Mouse (Mus musculus) lung, postnatal 36 days (tissue): Measurements from ENCODE around the gene Trio.
A peak's percentile ranks its signal among the peaks of the same experiment; 100 is the strongest.

Experiments used
- DNase-seq: peaks from one replicate; pipeline ENCODE4 v3.0.0; 2022; ENCODE audit warnings: mixed read lengths

The Trio gene

DNA sequence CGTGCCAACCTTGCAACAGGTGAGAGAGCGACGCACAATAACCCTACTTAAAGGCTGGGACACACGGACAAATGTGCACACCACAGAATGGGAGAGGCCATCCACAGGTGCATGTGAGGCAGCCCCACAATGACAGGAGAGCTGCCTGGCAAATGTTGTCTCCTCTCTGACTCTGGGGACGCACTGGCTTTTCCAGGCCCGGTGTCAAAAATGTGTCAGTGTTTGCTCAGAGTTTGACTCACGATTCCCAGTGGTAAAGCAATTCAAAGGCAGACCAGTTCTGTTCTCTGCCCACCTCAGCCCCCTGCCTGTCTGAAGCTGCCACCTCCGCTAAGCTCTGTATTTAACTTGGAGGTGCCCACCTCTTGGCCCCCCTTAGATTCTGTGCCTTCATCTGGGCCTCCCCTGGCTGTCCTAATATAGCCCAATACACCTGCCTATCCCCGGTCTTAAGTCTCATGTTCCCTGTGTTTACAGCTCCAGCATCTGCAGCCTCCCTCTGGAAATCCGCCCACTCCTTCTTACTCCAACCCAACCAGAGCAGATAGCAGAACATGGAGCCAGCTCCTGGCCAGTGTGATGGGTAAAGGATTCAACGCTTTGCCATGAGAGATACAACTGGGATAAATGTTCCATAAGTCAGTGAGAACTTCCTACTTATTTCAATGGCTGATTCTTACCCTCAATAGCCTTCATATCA, 83.3 kb downstream of the Trio start:
- DNase-seq = no peak

DNA sequence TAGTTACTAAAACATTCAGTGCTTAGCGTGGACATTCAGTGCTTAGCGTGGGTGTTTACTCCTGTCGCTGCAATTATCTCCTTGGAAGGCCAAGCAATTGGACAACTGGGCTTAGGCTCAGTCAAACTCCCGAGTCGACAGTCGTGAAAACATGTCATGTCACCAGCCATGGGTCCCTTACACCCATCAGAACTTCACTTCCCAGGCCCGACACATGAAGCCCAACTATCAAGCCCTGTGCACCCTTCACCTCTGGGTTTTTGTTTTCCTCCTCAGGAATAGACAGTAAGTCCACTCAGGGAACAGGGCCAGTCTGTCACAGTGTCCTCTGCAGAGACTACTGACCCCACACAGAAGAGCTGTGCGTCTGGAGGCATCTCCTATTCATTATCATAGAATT, 84.2 kb downstream of the Trio start:
- DNase-seq = no peak

DNA sequence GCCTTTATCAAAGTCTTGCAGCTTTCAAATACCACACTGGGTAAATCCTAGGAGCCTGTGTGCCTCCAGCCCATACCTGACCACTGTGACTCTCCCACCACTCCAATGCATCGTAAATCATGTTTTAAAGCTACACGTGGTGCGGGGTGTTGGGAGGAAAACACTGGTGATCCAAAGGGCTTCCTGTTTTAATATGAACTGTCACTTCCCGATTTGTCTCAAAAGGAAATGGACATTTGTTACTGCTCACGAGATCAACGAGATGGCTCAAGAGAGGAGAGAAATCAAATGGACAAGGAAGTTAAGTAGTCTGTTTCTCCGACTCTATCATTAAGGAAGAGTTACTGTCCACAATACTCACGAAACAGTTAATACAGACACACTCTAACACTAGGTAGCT, 84.6 kb downstream of the Trio start:
- DNase-seq = no peak

DNA sequence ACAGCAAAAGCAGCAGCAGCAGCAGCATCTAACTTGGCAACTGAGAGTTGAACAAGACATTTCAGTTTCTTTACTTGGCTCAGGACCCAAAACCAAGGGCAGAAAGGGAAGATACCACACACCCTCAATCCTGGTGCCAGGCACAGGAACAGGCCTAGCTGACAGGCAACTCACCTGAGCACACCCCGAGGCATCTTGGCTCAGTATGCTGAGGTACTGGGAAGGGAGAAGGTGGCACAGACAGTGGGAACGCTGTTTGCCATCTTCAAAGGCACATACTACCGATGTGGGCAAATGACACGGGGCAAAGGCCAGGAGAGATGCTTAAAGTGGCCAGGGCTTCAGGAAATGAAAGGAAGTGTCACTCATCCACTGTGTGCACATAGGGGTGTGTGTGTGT, 85.6 kb downstream of the Trio start:
- DNase-seq = no peak

DNA sequence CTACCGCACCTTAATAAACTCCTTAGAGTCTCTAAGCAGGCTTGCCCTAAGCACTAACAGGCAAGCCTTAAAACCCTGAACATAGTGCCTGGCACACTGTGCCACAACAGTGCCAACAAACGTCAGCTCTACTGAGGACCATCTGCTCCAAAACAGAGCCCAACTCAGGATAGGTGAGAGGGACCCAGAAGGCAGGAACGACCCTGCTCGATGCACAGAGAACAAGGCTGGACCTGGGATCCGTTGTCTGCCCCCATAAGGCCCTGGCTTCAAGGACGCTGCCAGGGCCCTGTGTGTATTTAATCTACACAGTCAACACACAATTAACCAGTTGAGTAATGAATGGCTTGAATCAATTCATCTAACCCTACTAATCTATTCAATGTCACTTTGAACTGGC, 86.8 kb downstream of the Trio start:
- DNase-seq = no peak

DNA sequence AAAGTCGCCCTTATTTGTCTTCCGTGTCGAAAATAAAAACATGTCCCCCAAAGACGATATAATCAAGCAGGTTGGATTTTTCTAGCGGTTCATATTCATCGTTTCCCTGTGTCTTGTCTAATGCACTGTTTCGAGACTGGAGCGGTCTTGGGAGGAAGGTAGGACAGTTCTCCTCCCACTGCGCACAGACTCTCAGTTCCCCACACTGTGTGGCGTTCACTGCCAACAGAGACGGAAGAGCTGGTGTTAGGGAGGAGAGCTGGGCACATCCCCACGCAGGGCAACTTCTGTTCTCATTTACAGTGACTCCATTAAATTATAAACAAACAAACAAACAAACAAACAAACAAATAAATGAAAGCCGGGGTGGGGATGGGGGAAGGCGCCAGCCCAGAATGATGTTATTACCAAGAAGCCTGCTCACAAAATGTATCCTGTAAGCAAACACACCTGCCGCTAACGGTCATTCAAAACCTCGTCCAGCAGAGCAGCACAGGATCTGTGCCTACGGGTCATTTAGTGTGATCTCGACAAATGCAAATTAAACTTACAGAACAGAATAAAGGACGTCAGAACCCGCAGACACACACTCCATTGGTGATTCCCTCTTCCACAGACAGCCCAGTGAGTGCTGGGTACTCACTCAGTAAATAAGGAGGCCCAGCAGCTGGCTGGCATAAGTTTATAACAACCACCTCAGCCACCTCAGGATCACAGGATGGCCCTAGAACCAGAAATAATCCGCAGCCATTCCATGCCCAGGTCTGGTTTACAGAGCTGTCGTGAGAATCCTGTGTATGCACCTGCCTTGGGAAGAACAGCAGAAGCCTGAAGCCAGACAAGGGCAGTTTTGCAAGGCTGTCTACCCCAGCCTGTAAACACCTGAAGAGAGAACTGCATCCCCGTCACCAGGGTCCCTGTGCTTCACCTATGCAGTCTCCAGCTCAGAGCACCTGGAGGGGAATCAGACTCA, 87.5 kb downstream of the Trio start:
- DNase-seq = no peak

DNA sequence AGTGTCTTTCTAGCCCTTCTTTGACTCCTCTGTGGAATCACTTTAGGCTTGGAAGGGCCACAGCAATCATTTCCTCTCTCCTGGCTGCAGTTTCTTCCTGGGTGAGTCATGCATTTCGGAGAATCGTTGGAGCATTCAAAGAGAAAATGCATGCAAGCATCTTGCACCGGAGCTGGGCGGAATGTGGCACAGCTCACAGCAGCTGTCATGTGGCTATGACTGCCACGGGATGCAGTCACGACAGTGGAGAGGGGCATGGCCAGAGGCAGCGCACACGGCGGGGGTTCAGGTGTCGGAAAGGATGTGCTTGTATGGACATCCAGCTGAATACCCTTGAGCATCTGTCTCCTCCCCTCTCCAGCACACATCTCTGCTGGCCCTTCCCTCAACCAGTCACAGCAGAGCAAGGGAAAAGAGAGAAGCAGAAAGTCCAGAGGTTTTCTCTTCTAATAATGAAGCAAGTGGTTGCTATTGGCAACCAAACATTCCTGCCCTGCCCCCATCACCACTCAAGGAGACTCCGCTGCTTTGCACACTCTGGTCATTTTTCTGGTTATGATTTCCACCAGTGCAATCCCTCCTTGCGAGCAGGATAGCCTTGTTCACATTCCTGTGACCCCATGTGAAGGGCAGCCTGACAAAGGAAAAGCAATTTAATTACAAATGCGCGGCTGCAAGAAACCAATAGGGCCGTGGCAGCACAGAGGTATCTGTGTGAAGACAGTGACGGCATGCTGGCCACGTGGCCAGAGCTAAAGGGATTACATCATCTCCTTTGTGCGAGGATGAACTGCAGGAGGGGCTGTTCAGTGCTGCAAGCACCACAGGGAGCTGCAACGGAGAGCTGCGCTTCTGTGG, 88.4 kb downstream of the Trio start:
- peak; percentile 53 for DNase-seq

DNA sequence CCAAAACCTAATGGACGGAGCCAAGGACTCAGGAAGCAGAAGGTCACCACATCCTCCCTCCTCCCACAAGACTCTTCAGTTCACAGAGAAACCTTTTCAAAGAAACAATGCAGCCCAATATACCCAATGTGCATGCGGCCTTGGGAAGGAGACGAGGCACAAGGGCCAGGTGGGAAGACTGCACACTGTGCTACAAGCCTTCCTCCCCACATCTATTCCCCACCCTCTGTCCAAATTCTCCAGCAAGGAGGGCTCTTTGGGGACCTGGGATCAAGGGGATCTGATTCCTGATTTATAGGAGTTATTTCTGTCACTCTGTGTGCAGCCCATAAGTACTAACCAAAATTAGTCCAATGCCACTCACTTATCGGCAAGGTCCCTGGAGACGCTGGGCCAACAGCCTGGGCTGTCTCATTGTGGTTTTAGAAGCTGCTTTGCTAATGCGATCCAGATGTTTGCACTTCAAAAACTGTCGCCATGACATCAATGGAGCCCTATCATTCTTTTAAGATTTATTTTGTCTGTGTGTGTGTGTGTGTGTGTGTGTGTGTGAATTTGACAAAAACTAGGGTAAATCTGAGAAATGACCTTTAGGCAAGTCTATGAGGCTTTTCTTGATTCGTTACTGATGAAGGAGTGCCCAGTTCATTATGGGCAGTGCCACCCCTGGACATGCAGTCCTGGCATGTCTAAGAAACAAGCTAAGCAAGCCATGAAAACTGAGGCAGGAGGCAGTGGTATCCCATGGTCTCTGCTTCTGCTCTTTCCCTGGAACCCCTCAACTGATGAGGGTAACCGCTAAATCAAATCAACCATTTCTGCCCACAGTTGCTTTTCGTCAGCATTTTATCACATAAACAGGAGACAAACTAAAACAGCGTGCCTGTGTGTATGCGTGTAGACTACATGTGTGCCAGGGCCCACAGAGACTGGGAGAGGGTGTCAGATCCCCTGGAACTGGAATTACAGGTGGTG, 89.6 kb downstream of the Trio start:
- DNase-seq = no peak

DNA sequence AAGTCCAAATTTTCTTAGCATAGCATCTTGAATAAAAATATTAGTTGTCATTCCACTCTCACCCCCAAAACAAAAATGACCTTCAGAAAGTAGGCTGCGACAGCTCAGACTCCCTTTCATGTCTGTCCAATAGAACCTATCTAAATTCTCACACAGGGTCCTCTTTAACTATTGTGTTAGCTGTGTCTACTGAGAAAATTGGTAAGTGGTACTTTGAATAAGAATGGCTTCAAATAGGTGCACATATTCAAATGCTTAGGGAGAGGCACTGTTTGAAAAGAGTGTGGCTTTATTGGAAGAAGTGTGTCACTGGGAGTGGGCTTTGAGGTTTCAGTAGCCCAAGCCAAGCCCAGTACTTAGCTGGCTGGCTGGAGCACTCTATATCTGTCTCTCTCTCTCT, 92.4 kb downstream of the Trio start:
- no peak for DNase-seq

DNA sequence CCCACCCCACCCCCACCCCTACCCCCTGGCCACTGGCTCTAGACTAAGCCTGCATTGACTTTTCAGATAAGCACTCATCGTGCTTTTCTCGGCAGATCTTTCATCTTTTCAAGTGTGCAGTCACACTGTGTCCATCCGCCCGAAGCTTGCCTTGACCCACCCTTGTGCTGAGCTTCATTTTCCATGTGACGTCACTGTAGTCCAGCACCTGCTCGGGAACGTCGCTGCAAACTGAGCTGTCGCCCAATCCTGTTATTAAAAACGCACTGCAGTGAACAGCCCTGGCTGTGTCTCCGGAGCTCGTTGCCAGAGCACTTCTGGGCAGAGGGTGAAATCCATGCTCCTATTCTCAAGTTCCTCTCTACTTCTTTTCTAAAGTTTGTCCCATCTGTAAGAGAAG, 93.8 kb downstream of the Trio start:
- no peak for DNase-seq

DNA sequence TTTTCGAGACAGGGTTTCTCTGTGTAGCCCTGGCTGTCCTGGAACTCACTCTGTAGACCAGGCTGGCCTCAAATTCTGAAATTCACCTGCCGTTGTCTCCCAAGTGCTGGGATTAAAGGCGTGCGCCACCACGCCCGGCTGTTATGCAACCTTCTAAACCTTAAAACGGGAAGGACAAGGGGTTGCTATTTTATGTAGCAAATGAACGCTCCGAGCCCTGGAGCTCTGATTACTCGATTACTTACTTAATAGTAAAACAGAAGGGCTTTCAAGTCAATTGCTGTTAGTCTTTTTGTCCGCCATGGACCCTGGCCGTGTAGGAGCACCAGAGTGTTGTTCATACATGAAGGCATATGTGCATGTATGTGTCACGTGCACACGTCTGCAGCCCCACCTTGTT, 94.2 kb downstream of the Trio start:
- no peak for DNase-seq

DNA sequence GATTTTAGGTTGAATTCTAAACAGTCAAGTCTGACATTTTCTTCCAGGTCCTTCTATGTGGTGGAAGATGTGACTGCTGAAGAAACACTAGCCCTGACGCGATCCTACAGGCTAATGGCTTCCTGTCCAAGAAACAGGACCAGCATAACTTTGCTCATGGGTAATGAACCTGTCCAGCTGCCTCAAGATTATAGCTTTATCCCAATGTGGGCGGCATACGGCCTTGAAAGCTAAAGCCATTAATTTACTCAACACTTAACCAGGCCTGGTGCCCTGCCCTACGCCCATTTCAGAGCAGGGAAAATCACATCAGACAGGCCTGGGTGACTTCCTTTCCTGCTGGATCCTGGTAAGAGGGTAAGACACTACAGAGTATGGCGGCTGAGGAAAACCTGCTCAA, 98.0 kb downstream of the Trio start:
- no peak for DNase-seq

DNA sequence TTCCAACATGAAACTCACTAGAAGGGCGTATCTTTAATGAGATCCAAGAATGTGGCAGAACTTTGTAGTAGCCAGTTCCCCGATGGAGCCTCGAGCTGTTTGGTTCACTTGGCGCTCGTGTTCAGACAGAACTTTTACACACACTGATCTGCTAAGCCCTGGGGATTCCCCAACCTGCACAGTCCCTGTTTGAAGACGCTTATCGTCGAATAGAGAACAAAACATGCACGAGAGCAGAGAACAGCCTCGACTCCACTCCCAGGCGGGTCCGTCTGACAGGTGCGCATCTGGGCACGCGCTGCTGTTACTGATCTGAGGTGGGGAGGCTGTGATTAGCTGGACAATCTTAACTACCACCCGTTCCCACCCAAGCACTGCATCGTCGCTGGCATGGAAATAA, 98.7 kb downstream of the Trio start:
- DNase-seq = no peak

DNA sequence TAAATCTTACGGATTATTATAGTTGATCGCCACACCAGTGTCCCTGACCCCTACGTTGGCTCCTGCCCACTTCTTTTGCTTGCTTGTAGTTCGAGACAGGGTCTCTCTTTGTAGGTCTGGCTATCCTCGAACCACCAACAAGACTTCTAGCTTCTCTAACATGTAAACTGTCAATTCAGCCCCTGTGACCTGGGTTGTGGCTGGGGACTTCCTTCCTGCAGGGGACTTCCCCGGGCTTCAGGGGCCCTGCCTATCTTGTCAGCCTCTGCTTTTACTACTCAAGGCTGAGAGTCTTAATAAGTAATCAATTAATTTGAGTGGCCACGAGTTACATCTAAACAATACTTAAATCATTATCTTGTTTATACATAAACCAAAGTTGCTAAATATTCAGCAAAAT, 99.2 kb downstream of the Trio start:
- DNase-seq = no peak

DNA sequence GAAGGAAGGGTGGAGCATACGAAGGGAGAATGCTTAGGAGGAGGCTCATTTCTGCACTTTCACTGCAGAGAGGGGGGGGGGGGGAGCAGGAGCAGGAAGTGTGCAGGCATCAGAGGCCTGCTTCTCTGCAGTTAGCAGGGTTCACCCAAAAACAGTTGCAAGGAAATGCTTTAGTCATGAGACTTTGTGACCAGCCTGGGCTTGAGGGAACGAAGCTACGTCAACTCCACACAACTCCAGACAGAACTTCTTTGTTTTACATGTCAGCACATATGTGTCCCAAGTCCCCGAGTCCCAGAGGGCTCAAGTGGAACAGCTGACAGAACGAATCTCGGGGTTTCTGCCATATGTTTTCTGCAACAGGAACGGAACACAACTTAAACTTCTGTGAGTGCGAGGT, 99.8 kb downstream of the Trio start:
- no peak for DNase-seq

DNA sequence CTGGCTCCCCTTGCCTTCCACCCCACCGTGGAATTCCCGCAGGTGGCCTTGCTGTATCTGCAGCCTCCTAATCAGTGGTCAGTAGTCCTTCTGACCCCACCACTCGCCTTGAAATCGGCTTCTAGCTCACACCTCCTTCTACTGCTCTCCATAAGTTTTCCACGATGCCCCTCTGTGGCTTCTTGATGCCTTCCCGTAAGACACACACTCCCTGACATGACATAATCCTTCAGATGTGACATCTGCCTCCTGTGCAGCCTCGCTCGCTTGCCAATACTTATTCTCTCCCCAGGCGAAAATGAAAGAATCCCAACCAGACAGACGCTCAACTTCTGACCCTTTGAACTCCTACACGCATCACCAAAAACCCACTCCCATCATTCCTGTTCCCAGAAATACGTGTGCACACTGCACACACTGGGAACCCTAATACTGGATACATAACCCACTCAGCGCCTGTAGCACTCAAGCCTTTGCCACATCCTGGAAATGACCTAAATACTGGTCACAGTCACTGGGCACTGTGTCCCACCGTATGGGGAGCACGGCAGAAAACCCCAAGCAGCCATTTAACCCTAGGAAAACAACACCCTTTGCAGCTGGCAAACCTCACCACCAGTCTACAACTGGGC, 100.5 kb downstream of the Trio start:
- no peak for DNase-seq

DNA sequence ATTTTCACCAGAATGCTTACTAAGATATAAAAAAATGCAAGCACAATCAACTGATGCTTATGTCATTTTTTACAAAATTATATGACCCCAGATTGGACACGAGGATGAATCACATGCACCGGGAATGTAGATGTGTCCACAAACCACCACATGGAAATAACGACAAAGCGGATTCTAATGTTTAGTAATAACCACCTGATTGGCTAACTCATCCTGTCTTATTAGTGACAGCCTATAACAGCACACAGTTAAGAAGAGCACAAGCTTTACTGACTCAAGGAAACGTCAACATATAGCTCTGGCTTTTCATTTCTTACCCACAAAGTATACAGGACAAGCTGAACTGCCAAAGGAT, 101.7 kb downstream of the Trio start:
- no peak for DNase-seq

DNA sequence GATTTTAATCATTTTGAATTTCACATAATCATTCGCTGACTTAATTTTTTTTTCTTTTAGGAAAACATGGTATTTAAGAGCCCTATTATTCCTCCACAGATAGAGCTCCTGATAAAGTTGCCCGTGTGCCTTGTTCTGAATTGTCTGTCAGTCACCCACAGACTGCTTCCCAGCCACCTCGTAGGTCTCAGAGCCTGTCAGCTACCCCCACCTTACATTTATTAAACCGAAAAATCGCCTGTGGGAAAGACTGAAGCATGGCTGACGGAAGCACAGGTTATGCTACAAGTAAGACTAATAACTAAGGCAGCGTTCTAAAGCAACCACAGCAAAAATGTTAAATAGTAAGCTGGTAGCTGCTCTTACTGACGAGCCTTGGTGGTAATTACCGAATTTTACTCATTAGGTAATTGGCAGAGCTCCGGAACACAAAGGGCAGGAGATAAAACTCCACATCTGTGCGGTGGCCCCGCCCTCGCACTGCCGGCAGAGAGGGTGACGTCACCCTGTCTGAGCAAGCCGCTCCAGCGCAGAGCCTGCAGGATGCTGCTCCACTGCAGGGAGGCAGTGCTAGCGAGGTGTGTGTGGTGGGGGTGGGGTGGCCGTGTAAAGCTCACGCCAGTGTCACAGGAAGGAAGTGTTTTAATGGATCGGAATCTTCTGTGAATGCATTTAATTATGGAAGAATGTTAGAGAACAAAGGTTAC, 102.2 kb downstream of the Trio start:
- DNase-seq = peak; percentile 85

DNA sequence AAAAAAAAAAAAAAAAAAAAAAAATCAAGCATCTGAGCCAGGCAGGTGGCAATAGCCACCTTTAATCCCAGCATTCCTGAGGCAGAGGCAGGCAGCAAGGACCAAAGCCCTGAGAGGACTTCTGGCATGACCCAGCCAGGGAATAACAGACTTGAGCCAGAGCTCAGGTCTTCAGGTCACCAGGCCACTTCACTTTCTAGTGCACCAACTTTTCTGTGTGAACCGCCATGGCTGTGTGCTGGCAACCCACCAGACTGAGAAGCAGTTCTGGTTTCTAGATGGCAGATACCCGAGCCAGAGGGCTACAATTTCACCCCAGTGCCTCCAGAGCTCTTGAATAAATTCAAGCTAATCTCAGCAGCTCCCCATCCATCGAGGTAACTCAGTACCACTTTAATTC, 104.9 kb downstream of the Trio start:
- DNase-seq = no peak

DNA sequence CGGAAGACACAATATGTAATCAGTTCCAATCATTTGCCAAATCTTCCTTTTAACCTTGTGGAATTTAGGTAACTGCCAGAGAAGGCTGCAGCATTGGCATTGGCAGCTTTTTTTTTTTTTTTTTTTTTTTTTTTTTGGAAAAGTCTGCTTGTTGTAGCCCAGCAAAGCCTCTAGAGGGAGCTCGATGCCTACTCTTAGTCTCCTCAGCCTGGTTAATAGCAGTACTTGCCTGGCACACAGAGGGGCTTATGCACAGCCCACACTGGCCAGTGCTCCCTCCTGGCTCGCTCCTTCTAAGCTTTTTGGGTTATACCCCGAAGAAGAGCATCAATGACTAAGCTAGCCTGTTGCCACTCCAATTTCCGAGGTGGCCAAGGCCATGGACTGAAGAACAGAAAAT, 106.1 kb downstream of the Trio start:
- DNase-seq = peak; percentile 59

DNA sequence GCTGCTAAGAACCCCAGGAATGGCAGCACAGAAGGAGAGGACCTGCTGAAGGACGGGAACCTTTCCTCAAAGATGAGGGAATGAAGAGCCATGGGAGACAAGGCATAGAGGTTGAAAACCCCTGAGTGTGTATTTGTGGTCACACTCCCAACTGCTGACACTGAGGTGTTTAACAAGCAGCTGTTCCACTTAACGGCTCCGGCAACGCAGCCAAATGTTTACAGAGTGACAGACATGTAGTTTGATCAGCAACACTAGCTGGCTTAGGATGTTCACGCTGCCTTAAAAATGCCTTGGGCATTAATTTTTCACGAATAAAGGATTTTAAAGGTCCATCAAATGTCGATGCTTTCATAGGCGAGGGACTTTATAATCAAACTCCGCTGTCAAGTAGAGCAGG, 106.8 kb downstream of the Trio start:
- no peak for DNase-seq
